Mouse (Mus musculus): ENCODE measurements around the gene Plpp2. TPM values are rescaled to one million over a fixed set of nuclear protein-coding genes. Genes with fewer than 3 reads are reported as not detected.

Plpp2 gene
- polyA plus RNA-seq, 1 experiment from 2014 or later: 21.8 TPM

DNA sequence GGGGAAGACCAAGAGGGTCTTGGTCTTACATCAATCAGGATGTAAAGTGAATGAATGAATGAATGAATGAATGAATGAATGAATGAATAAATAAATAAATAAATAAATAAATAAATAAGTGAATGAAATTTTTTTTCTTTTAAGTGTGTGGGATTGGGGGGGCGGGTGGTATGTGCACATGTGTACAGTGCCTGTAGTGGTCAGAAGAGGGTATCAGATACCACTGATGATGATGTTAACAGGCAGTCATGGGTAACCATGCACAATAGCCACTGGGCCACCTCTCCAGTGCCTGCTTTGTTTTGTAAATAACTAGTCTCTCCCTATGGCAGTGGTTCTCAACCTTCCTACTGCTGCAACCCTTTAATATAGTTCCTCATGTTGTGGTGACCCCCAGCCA is 9.2 kb downstream of the Plpp2 start:
- Histone ChIP-seq H3K4me2 (ENCODE audit: low read depth, severe bottlenecking) (no peak overlapping the region), H3K4me3 (ENCODE audit: low read depth, low read length) (no peak overlapping the region), H3K9me3 (ENCODE audit: control insufficient read depth, low read length) (no peaks in the 10 kb centered on the region), H3K9ac (ENCODE audit: low read length) (no peak overlapping the region), H3K27ac (replicated peaks; ENCODE audit: low read depth, low read length) (no peak overlapping the region), H3K4me1 (ENCODE audit: control insufficient read depth, insufficient read depth, low read length) (no peaks in the 10 kb centered on the region), H3K27me3 (ENCODE audit: control insufficient read depth, insufficient read depth, low read length) (no peaks in the 10 kb centered on the region), H3K36me3 (ENCODE audit: control insufficient read depth, insufficient read depth, low read length) (0 out of 2 replicates have a peak, but pooled peaks cover 2% of the 10 kb centered on the region)
- DNase-seq (ENCODE audit: low spot score): peak; percentile 4
- no peak for ATAC-seq (ENCODE audit: insufficient number of reproducible peaks, low FRiP score, low TSS enrichment, low read depth)
- 80% methylated on average over 1 of the region's 1 CpGs for WGBS

DNA sequence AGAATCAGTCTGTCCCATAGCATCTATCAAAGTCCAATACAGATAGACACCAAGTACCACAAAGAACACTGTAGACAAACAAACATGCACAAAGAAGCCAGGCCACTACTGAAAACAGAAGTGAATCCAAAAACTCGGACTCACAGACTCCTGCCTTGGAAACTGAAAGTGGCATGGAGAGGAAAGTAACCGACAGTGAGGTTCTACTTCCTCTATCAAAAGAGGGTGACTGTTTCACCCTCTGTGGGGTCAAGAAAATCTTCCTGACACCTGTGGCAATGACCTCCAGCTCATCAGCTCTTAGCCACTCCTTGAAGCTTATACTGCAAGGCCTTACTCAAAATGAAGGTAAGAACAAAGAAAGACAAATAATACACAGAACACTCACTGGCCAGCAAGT is 26.9 kb downstream of the Plpp2 start:
- Histone ChIP-seq H3K4me2 (ENCODE audit: low read depth, severe bottlenecking) (no peak overlapping the region), H3K27ac (replicated peaks; ENCODE audit: low read depth, low read length) (no peak overlapping the region), H3K4me1 (ENCODE audit: control insufficient read depth, insufficient read depth, low read length) (no peaks in the 10 kb centered on the region), H3K27me3 (ENCODE audit: control insufficient read depth, insufficient read depth, low read length) (no peaks in the 10 kb centered on the region), H3K9ac (ENCODE audit: low read length) (no peak overlapping the region), H3K9me3 (ENCODE audit: control insufficient read depth, low read length) (no peaks in the 10 kb centered on the region), H3K4me3 (ENCODE audit: low read depth, low read length) (no peak overlapping the region), H3K36me3 (ENCODE audit: control insufficient read depth, insufficient read depth, low read length) (no peaks in the 10 kb centered on the region)
- 79% methylated on average over 2 of the region's 2 CpGs for WGBS
- ATAC-seq (ENCODE audit: insufficient number of reproducible peaks, low FRiP score, low TSS enrichment, low read depth) (no peak), DNase-seq (ENCODE audit: low spot score) (no peak)

DNA sequence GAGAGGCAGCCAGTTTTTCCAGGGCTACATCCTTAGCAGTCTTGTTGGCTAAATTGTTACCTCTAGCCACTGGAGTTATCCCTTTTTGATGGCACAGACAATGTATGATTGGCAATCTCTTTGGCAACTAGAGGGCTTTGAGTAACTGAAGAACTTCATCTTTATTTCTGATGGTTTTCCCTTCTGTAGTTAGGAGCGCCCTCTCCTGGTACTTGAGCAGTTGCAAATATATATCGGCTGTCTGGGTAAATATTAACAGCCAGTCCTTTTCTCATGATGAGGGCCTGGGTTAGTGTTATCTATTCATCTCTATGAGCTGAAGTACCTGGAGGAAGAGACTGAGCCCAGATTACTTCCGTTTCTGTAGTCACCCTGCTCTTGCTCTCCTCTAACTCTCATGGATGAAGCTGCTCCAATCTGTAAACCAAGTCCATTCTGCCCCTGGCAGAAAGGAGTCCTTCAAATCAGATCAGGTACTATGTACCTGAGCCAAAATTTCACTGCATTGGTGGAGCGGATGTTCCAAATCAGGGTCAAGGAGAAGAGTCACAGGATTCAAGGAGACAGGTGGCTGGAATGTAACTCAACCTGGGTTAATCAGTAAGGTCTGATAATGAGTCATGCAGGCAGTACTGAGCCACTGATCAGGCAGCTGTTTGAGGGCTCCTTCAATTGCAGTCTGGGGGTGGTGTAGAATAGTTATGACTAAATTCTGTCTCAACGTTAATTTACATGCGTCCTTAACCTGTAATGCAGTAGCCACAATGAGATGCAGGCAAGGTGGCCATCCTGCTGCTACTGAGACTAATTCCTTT is 30.6 kb downstream of the Plpp2 start:
- DNase-seq (ENCODE audit: low spot score) (no peak), ATAC-seq (ENCODE audit: insufficient number of reproducible peaks, low FRiP score, low TSS enrichment, low read depth) (no peak)
- Histone ChIP-seq H3K27ac (replicated peaks; ENCODE audit: low read depth, low read length) (no peak overlapping the region), H3K9ac (ENCODE audit: low read length) (no peak overlapping the region), H3K4me2 (ENCODE audit: low read depth, severe bottlenecking) (no peak overlapping the region), H3K27me3 (ENCODE audit: control insufficient read depth, insufficient read depth, low read length) (no peaks in the 10 kb centered on the region), H3K9me3 (ENCODE audit: control insufficient read depth, low read length) (no peaks in the 10 kb centered on the region), H3K4me3 (ENCODE audit: low read depth, low read length) (no peak overlapping the region), H3K4me1 (ENCODE audit: control insufficient read depth, insufficient read depth, low read length) (no peaks in the 10 kb centered on the region), H3K36me3 (ENCODE audit: control insufficient read depth, insufficient read depth, low read length) (no peaks in the 10 kb centered on the region)
- 76% methylated on average over 6 of the region's 6 CpGs for WGBS

DNA sequence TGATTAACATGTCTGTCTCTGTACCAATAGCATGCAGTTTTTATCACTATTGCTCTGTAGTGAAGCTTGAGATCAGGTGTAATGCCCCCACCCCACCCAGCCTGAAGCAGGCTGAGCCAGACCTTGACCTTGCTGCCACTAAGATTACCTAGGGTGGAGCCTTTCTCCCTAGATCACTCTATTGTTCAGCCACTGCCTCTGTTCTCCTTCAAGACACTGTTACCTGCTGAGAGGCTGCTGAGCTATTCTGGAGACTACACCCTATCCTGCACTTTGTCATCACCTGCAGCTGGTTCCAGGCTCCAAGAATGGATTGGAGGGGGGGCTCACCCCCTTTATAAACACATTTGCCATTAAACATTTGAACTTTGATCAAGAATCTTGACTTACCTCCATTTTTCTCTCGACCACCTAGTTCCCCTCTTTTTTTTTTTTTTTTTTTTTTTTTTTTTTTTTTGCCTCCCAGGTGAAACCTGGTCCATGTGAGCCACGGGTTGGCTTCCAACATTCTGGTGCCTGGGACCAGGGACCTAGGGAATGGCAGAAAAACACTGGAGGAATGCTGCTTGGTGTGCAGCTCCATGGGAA is 36.8 kb downstream of the Plpp2 start:
- no peak for DNase-seq (ENCODE audit: low spot score)
- Histone ChIP-seq H3K4me3 (ENCODE audit: low read depth, low read length) (no peak overlapping the region), H3K27me3 (ENCODE audit: control insufficient read depth, insufficient read depth, low read length) (no peaks in the 10 kb centered on the region), H3K4me2 (ENCODE audit: low read depth, severe bottlenecking) (no peak overlapping the region), H3K27ac (replicated peaks; ENCODE audit: low read depth, low read length) (no peak overlapping the region), H3K9ac (ENCODE audit: low read length) (no peak overlapping the region), H3K9me3 (ENCODE audit: control insufficient read depth, low read length) (no peaks in the 10 kb centered on the region), H3K36me3 (ENCODE audit: control insufficient read depth, insufficient read depth, low read length) (no peaks in the 10 kb centered on the region), H3K4me1 (ENCODE audit: control insufficient read depth, insufficient read depth, low read length) (no peaks in the 10 kb centered on the region)
- 64% methylated on average over 2 of the region's 2 CpGs for WGBS
- ATAC-seq (ENCODE audit: insufficient number of reproducible peaks, low FRiP score, low TSS enrichment, low read depth): no peak

DNA sequence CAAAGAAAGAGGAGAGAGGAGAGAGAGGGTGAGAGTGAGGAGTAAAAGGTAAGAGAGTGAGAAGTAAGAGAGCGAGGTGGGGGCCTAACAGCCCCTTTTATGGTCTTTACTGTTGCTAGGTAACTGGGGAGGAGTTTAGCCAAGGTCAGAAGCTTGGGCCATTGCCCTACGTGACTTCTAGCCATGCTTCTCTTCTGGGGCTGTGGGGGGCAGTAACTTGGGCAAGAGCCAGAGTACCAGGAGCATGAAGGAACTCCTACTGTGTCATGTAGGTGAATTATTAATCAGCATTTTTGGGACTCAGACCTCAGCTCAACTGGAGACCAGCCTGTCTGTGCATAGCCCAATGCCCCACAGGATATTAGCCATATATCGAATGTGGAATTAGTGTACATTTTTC is 37.7 kb downstream of the Plpp2 start:
- no peak for DNase-seq (ENCODE audit: low spot score)
- Histone ChIP-seq H3K4me3 (ENCODE audit: low read depth, low read length) (no peak overlapping the region), H3K4me2 (ENCODE audit: low read depth, severe bottlenecking) (no peak overlapping the region), H3K9me3 (ENCODE audit: control insufficient read depth, low read length) (no peaks in the 10 kb centered on the region), H3K9ac (ENCODE audit: low read length) (no peak overlapping the region), H3K27me3 (ENCODE audit: control insufficient read depth, insufficient read depth, low read length) (no peaks in the 10 kb centered on the region), H3K36me3 (ENCODE audit: control insufficient read depth, insufficient read depth, low read length) (no peaks in the 10 kb centered on the region), H3K4me1 (ENCODE audit: control insufficient read depth, insufficient read depth, low read length) (no peaks in the 10 kb centered on the region), H3K27ac (replicated peaks; ENCODE audit: low read depth, low read length) (no peak overlapping the region)
- WGBS: 47% methylated on average over 3 of the region's 3 CpGs
- no peak for ATAC-seq (ENCODE audit: insufficient number of reproducible peaks, low FRiP score, low TSS enrichment, low read depth)

Small RNA genes lying within 50 kb of the gene (microRNA-seq; reads per million reads assigned to microRNA genes)
- gene Mir6909: not detected

Other genes starting within 250 kb of the Plpp2 start
- not detected in 2 replicates for gene Vmn2r82, start 177.3 kb downstream of the Plpp2 start, polyA plus RNA-seq (2014; fragmentation: Nextera tagmentation; extraction: Ambion mirVana)
- gene Vmn2r83, start 65.1 kb downstream of the Plpp2 start, polyA plus RNA-seq (2014; fragmentation: Nextera tagmentation; extraction: Ambion mirVana): not detected in 2 replicates
- 54.2 and 56.2 TPM in 2 replicates for gene Mier2, start 21.4 kb upstream of the Plpp2 start, polyA plus RNA-seq (2014; fragmentation: Nextera tagmentation; extraction: Ambion mirVana)
- not detected in 2 replicates for gene Theg, start 53.5 kb upstream of the Plpp2 start, polyA plus RNA-seq (2014; fragmentation: Nextera tagmentation; extraction: Ambion mirVana)
- 0.04 TPM in 1 of 2 replicates, not detected in the other for gene C2cd4c, start 80.2 kb upstream of the Plpp2 start, polyA plus RNA-seq (2014; fragmentation: Nextera tagmentation; extraction: Ambion mirVana)
- 4.8 and 6.5 TPM in 2 replicates for gene Shc2, start 104.1 kb upstream of the Plpp2 start, polyA plus RNA-seq (2014; fragmentation: Nextera tagmentation; extraction: Ambion mirVana)
- gene Odf3l2, start 111.9 kb upstream of the Plpp2 start, polyA plus RNA-seq (2014; fragmentation: Nextera tagmentation; extraction: Ambion mirVana): not detected in 2 replicates
- gene Madcam1, start 130.8 kb upstream of the Plpp2 start, polyA plus RNA-seq (2014; fragmentation: Nextera tagmentation; extraction: Ambion mirVana): 5.6 and 5.9 TPM in 2 replicates
- gene Tpgs1, start 135.6 kb upstream of the Plpp2 start, polyA plus RNA-seq (2014; fragmentation: Nextera tagmentation; extraction: Ambion mirVana): 67.2 and 70.9 TPM in 2 replicates
- 171 and 175 TPM in 2 replicates for gene Cdc34, start 148.4 kb upstream of the Plpp2 start, polyA plus RNA-seq (2014; fragmentation: Nextera tagmentation; extraction: Ambion mirVana)
- gene Gzmm, start 155.2 kb upstream of the Plpp2 start, polyA plus RNA-seq (2014; fragmentation: Nextera tagmentation; extraction: Ambion mirVana): 0.45 and 0.94 TPM in 2 replicates
- 633 and 674 TPM in 2 replicates for gene Bsg, start 170.7 kb upstream of the Plpp2 start, polyA plus RNA-seq (2014; fragmentation: Nextera tagmentation; extraction: Ambion mirVana)
- not detected in 2 replicates for gene Hcn2, start 182.8 kb upstream of the Plpp2 start, polyA plus RNA-seq (2014; fragmentation: Nextera tagmentation; extraction: Ambion mirVana)
- 32.2 and 36.1 TPM in 2 replicates for gene Polrmt, start 212.8 kb upstream of the Plpp2 start, polyA plus RNA-seq (2014; fragmentation: Nextera tagmentation; extraction: Ambion mirVana)
- gene Fgf22, start 221.3 kb upstream of the Plpp2 start, polyA plus RNA-seq (2014; fragmentation: Nextera tagmentation; extraction: Ambion mirVana): 0.17 and 0.33 TPM in 2 replicates
- 112 and 118 TPM in 2 replicates for gene Rnf126, start 233.2 kb upstream of the Plpp2 start, polyA plus RNA-seq (2014; fragmentation: Nextera tagmentation; extraction: Ambion mirVana)
- gene Fstl3, start 243.5 kb upstream of the Plpp2 start, polyA plus RNA-seq (2014; fragmentation: Nextera tagmentation; extraction: Ambion mirVana): 1.8 and 1.9 TPM in 2 replicates

Measured in limb, embryonic 11.5 days (tissue).